Mouse (Mus musculus) forebrain, embryonic 16.5 days (tissue): ENCODE data around the gene Matn1. TPM values are rescaled to one million over a fixed set of nuclear protein-coding genes. Genes with fewer than 3 reads are reported as not detected.

Experiments used
- ATAC-seq: fragments of 200-750 bp; cut with Nextera tagmentation; 2 replicates; pipeline ENCODE4 v1.8.0; 2017; ENCODE audit warnings: mild to moderate bottlenecking, moderate library complexity
- H3K27ac ChIP-seq: fragments of 300-500 bp; sonication (generic); 2 replicates; pipeline ENCODE4 v1.5.1; 2014; ENCODE audit warnings: low read length, control low read depth
- H3K27me3 ChIP-seq: fragments of 300-500 bp; sonication (generic); replicated peaks from 2 replicates; pipeline ENCODE4 v1.6.1; 2014; ENCODE audit warnings: low read length; ENCODE audit not compliant: control insufficient read depth, insufficient read depth
- H3K36me3 ChIP-seq: fragments of 300-500 bp; sonication (generic); 2 replicates; pipeline ENCODE4 v1.6.1; 2014; ENCODE audit not compliant: control insufficient read depth, insufficient read depth
- H3K4me1 ChIP-seq: fragments of 300-500 bp; sonication (generic); replicated peaks from 2 replicates; pipeline ENCODE4 v1.6.1; 2014; ENCODE audit warnings: low read length; ENCODE audit not compliant: control insufficient read depth, insufficient read depth
- H3K4me2 ChIP-seq: fragments of 300-500 bp; sonication (generic); 2 replicates; pipeline ENCODE4 v1.6.1; 2014; ENCODE audit warnings: mild to moderate bottlenecking, low read length, control low read depth
- H3K4me3 ChIP-seq: fragments of 300-500 bp; sonication (generic); replicated peaks from 2 replicates; pipeline ENCODE4 v1.5.1; 2014; ENCODE audit warnings: mild to moderate bottlenecking, low read length, control low read depth
- H3K9ac ChIP-seq: fragments of 300-500 bp; sonication (generic); replicated peaks from 2 replicates; pipeline ENCODE4 v1.6.1; 2014; ENCODE audit warnings: low read depth, low read length, control low read depth
- H3K9me3 ChIP-seq: fragments of 300-500 bp; sonication (generic); 2 replicates; pipeline ENCODE4 v1.6.1; 2016; ENCODE audit warnings: low read length; ENCODE audit not compliant: control insufficient read depth
- WGBS: fragments of 180-500 bp; shearing (Covaris S2); extraction: QIAGEN DNeasy Blood & Tissue Kit; methylation state at CpG from one replicate; pipeline ENCODE4 v1.1.7; 2014; 5-methylcytosine and 5-hydroxymethylcytosine counted together
- polyA plus RNA-seq: library from polyadenylated mRNA; unstranded; fragments of >200 nt; fragmentation: Nextera tagmentation; extraction: Ambion mirVana; gene quantifications from 2 replicates; pipeline ENCODE4 v1.2.1, GENCODE M21; 2015

The Matn1 gene
- polyA plus RNA-seq, 1 experiment from 2014 or later, result not detected

DNA sequence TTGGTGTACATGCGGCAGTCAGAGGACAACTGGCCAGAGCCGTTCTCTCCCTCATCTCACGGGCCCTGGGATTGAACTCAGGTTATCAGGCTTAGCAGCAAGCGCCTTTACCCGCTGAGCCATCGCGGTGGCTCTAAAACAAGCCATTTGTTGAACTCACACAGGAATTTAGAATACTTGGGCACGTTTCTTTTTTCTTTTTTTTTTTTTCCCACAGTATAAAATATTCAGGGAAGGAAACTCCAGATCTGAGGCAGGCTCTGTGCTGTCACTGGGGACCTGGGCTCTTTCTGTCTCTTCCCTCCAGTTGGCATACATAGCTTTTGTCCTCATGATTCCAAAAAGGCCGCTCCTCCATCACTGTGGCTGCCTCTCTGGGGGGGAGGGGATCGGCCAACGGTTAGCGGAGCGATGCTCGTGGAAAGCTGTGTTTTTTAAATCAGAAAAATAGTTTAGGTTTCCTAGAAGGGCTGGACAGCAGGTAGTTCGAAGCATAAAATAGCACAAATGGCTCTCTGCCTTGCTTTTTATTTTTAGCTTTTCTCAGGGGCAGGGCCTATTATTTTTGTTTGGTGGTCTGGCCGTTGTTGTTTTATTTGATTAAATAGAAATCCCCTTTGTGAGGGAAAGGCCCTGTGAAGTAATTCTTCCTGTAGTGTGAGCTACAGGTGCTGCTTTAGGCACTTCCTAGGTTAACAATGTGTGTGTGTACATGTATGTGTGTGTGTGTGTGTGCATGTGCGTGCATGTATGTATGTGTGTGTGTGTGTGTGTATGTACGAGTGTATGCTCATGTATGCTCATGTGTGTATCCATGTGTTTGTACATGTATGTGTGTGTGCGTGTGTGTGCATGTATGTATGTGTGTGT is 36.8 kb upstream of the Matn1 start:
- peaks cover 6% of the 10 kb centered on the region for H3K4me1 ChIP-seq
- H3K4me3 ChIP-seq, result no peak overlapping the region
- no peak overlapping the region for H3K27ac ChIP-seq
- H3K27me3 ChIP-seq, result no peaks in the 10 kb centered on the region
- H3K4me2 ChIP-seq, result no peak overlapping the region
- 70% methylated on average over 19 of the region's 19 CpGs for WGBS
- ATAC-seq, result no peak
- no peaks in the 10 kb centered on the region for H3K36me3 ChIP-seq
- H3K9me3 ChIP-seq, result no peaks in the 10 kb centered on the region
- H3K9ac ChIP-seq, result no peak overlapping the region

GRCm38 (mm10) chr4:130908133-130908532 is 36.1 kb upstream of the Matn1 start:
- no peaks in the 10 kb centered on the region for H3K9me3 ChIP-seq
- no peak overlapping the region for H3K9ac ChIP-seq
- no peak for ATAC-seq
- no peaks in the 10 kb centered on the region for H3K36me3 ChIP-seq
- H3K27ac ChIP-seq, result no peak overlapping the region
- H3K4me3 ChIP-seq, result no peak overlapping the region
- no peak overlapping the region for H3K4me2 ChIP-seq
- WGBS, result 89% methylated on average over 10 of the region's 10 CpGs
- H3K4me1 ChIP-seq, result peaks cover 6% of the 10 kb centered on the region
- H3K27me3 ChIP-seq, result no peaks in the 10 kb centered on the region

GRCm38 (mm10) chr4:130909167-130909874 is 34.9 kb upstream of the Matn1 start:
- no peak for ATAC-seq
- Histone ChIP-seq H3K36me3 (no peaks in the 10 kb centered on the region), H3K27ac (no peak overlapping the region), H3K4me2 (no peak overlapping the region), H3K9me3 (no peaks in the 10 kb centered on the region), H3K27me3 (no peaks in the 10 kb centered on the region), H3K4me3 (no peak overlapping the region), H3K4me1 (peaks cover 6% of the 10 kb centered on the region), H3K9ac (no peak overlapping the region)
- WGBS, result 61% methylated on average over 17 of the region's 17 CpGs

DNA sequence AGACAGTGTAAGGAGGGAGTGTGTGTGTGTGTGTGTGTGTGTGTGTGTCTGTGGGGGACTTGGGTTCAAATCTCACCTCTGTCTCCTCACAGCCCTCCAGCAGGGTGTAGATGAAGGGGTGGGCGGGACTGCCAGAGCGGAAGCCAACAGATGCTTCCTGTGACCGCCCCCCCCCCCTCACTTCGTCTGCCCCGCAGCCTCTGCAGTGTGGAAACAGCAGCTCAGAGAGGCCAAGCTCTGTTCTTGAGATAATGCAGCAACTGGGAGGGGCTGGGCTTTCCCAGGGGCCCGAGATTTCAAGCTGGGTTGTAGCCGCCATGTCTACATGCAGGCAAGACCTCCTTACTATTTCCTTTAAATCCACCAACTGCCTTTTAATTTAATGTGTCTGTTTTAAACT is 33.5 kb upstream of the Matn1 start:
- H3K4me2 ChIP-seq, result no peak overlapping the region
- no peaks in the 10 kb centered on the region for H3K27me3 ChIP-seq
- no peak for ATAC-seq
- no peak overlapping the region for H3K27ac ChIP-seq
- H3K9me3 ChIP-seq, result no peaks in the 10 kb centered on the region
- H3K9ac ChIP-seq, result no peak overlapping the region
- H3K4me1 ChIP-seq, result peaks cover 6% of the 10 kb centered on the region
- no peak overlapping the region for H3K4me3 ChIP-seq
- WGBS, result 53% methylated on average over 7 of the region's 7 CpGs
- H3K36me3 ChIP-seq, result no peaks in the 10 kb centered on the region

DNA sequence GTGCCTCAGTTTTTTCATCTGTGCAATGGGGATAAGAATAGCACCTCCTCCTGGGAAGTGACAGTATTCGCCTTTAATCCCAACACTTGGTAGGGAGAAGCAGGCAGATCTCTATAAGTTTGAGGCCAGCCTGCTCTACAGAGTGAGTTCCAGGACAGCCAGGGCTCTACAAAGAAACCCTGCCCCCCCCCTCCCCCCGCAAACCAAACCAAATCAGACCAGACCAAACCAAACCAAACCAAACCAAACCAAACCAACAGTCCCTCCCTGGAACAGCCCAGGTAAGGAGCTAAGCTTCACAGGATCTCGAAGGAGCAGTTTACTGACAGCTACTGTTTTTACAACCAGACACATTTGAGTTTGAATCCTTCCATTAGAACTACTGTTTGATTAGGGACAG is 31.6 kb upstream of the Matn1 start:
- no peak overlapping the region for H3K27ac ChIP-seq
- no peak overlapping the region for H3K9ac ChIP-seq
- WGBS, result 78% methylated on average over 3 of the region's 3 CpGs
- ATAC-seq, result no peak
- no peak overlapping the region for H3K4me3 ChIP-seq
- H3K36me3 ChIP-seq, result no peaks in the 10 kb centered on the region
- no peaks in the 10 kb centered on the region for H3K27me3 ChIP-seq
- no peaks in the 10 kb centered on the region for H3K9me3 ChIP-seq
- no peaks in the 10 kb centered on the region for H3K4me1 ChIP-seq
- no peak overlapping the region for H3K4me2 ChIP-seq

- 81% methylated on average over 11 of the region's 11 CpGs for WGBS
- no peak for ATAC-seq
- no peaks in the 10 kb centered on the region for H3K4me1 ChIP-seq
These were observed 31.1 kb upstream of the Matn1 start, which contains the start of gene Laptm5 for GRCm38 (mm10) chr4:130913077-130913476. Gene Laptm5, plus strand, starts transcription at chr4:130913125.

GRCm38 (mm10) chr4:130913511-130913910 is 30.7 kb upstream of the Matn1 start:
- 69% methylated on average over 3 of the region's 3 CpGs for WGBS
- H3K36me3 ChIP-seq, result no peaks in the 10 kb centered on the region
- H3K9me3 ChIP-seq, result no peaks in the 10 kb centered on the region

More at GRCm38 (mm10) chr4:130913077-130913476, 31.1 kb upstream of the Matn1 start, which contains the start of gene Laptm5:
- Histone ChIP-seq H3K27ac (no peak within 1 kb of the TSS), H3K9me3 (no peaks in the 10 kb centered on the region), H3K4me3 (no peak within 1 kb of the TSS), H3K4me2 (no peak within 1 kb of the TSS), H3K36me3 (no peaks in the 10 kb centered on the region), H3K9ac (no peak within 1 kb of the TSS), H3K27me3 (no peaks in the 10 kb centered on the region)

DNA sequence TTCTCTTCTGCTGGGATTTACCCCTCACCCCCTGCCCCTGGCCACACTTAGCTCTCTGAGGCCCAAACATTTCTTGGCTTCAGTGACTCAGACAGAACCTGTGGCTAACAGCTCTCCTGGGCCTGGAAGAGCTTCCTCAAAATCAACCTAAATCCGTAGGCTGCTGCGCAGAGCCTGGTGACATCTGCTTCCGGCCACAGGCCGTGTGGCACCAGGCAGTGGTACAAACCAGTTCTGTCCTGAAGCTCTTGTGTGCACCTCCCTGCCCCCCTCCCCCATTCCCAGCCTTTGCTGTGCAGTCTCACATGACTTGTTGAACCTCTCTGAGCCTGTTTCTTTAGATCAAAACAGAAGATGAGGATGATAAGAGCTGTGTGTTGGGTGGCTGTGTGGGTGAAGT is 30.2 kb upstream of the Matn1 start:
- WGBS, result 84% methylated on average over 4 of the region's 4 CpGs
- Histone ChIP-seq H3K36me3 (no peaks in the 10 kb centered on the region), H3K4me2 (no peak overlapping the region), H3K4me3 (no peak overlapping the region), H3K4me1 (no peaks in the 10 kb centered on the region), H3K9me3 (no peaks in the 10 kb centered on the region), H3K27ac (no peak overlapping the region), H3K27me3 (no peaks in the 10 kb centered on the region), H3K9ac (no peak overlapping the region)
- no peak for ATAC-seq

More at GRCm38 (mm10) chr4:130913511-130913910, 30.7 kb upstream of the Matn1 start:
- Histone ChIP-seq H3K27me3 (no peaks in the 10 kb centered on the region), H3K4me2 (no peak overlapping the region), H3K4me1 (no peaks in the 10 kb centered on the region), H3K9ac (no peak overlapping the region), H3K27ac (no peak overlapping the region), H3K4me3 (no peak overlapping the region)
- no peak for ATAC-seq

DNA sequence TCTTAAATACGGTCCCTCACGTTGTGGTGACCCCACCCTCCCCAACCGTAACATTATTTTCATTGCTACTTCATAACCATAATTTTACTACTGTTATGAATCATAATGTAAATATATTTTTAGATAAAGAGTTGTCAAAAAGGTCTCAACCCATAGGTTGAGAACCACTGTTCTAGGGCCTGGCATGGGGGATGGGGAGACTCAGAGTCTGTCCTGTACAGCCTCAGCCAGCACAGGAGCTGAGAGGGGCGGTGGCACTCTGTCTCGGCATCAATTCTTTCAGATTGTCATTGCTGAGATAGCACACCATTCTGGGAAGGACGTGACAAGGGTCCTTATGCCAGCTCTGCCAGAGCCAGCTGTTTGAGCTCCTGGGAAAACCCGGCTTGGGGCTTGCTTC is 29.7 kb upstream of the Matn1 start:
- no peak overlapping the region for H3K4me2 ChIP-seq
- no peak overlapping the region for H3K9ac ChIP-seq
- H3K4me3 ChIP-seq, result no peak overlapping the region
- WGBS, result 70% methylated on average over 7 of the region's 7 CpGs
- H3K27me3 ChIP-seq, result no peaks in the 10 kb centered on the region
- peaks cover 3% of the 10 kb centered on the region; the same call in 1 of the 2 replicates for H3K4me1 ChIP-seq
- H3K9me3 ChIP-seq, result no peaks in the 10 kb centered on the region
- H3K36me3 ChIP-seq, result no peaks in the 10 kb centered on the region
- H3K27ac ChIP-seq, result no peak overlapping the region
- no peak for ATAC-seq
